Mouse (Mus musculus) CH12.LX (cell line): ENCODE measurements around the gene Btbd8. TPM values are rescaled to one million over a fixed set of nuclear protein-coding genes. Genes with fewer than 3 reads are reported as not detected.

Experiments
- DNase-seq: peaks from one replicate; pipeline ENCODE4 v3.0.0-alpha.2; 2013; ENCODE audit errors: extremely low read depth
- H3K27ac ChIP-seq: 2 replicates; pipeline ENCODE4 v1.5.1; 2012; ENCODE audit warnings: low read depth, mild to moderate bottlenecking, control low read depth, moderate library complexity; ENCODE audit not compliant: insufficient read depth
- H3K27me3 ChIP-seq: replicated peaks from 2 replicates; pipeline ENCODE3; 2012; ENCODE audit warnings: inconsistent platforms
- H3K36me3 ChIP-seq, 2 experiments: replicated peaks in 1 of 2; 2 replicates each; pipeline versions ENCODE3 to v1.6.1; 2012; ENCODE audit warnings: inconsistent platforms in 1 of 2, low read length in 1 of 2, mild to moderate bottlenecking in 1 of 2, mixed read lengths in 1 of 2, moderate library complexity in 1 of 2; ENCODE audit not compliant: control insufficient read depth in 1 of 2, insufficient read depth in 1 of 2
- H3K4me1 ChIP-seq, 2 experiments: 2 replicates each; pipeline ENCODE4 v1.6.1; 2012; ENCODE audit warnings: inconsistent platforms in 1 of 2, moderate library complexity in 1 of 2; ENCODE audit not compliant: insufficient read depth in 2 of 2, control insufficient read depth in 1 of 2
- H3K4me2 ChIP-seq: 2 replicates; pipeline ENCODE4 v1.6.1; 2012; ENCODE audit warnings: low read depth, mild to moderate bottlenecking, control low read depth; ENCODE audit not compliant: poor library complexity, insufficient read depth, severe bottlenecking
- H3K4me3 ChIP-seq, 3 experiments: fragments of 150-350 bp in 1 of 3; sonication (generic) in 1 of 3; replicated peaks in 1 of 3; 2 replicates each; pipeline versions ENCODE3 to v1.5.1; 2011 to 2012; ENCODE audit warnings: low read depth in 2 of 3, low read length in 2 of 3, mild to moderate bottlenecking in 2 of 3, moderate library complexity in 2 of 3, control low read depth in 1 of 3, improper control_type of control experiment in 1 of 3, inconsistent platforms in 1 of 3, mixed read lengths in 1 of 3; ENCODE audit not compliant: poor library complexity in 1 of 3
- H3K79me2 ChIP-seq: replicated peaks from 2 replicates; pipeline ENCODE4 v1.6.1; 2012; ENCODE audit warnings: mild to moderate bottlenecking, moderate library complexity; ENCODE audit not compliant: control insufficient read depth, poor library complexity, insufficient read depth, severe bottlenecking; ENCODE audit errors: extremely low read depth
- H3K9ac ChIP-seq: 2 replicates; pipeline ENCODE4 v1.6.1; 2012; ENCODE audit warnings: low read depth, mild to moderate bottlenecking, control low read depth, moderate library complexity; ENCODE audit not compliant: insufficient read depth
- H3K9me3 ChIP-seq: replicated peaks from 2 replicates; pipeline ENCODE3; 2012; ENCODE audit warnings: low read length, inconsistent platforms, mixed read lengths
- BHLHE40 ChIP-seq: IDR thresholded peaks from 2 replicates; pipeline ENCODE4 v1.6.1; 2011; ENCODE audit warnings: mild to moderate bottlenecking, low read depth, low read length, improper control_type of control experiment
- CHD2 ChIP-seq: IDR thresholded peaks from 2 replicates; pipeline ENCODE4 v1.6.1; 2011; ENCODE audit warnings: low read length, improper control_type of control experiment
- CTCF ChIP-seq, 2 experiments: IDR thresholded peaks in 1 of 2; conservative IDR thresholded peaks in 1 of 2; 2 replicates each; pipeline ENCODE4 v1.5.1; 2011 to 2012; ENCODE audit warnings: low read depth in 2 of 2, low read length in 2 of 2, improper control_type of control experiment in 1 of 2, inconsistent platforms in 1 of 2, mild to moderate bottlenecking in 1 of 2, moderate library complexity in 1 of 2
- E2F4 ChIP-seq: IDR thresholded peaks from 2 replicates; pipeline ENCODE4 v1.6.1; 2011; ENCODE audit warnings: low read depth, low read length, improper control_type of control experiment; ENCODE audit not compliant: insufficient replicate concordance
- ETS1 ChIP-seq: conservative IDR thresholded peaks from 2 replicates; pipeline ENCODE4 v1.6.1; 2012; ENCODE audit warnings: low read depth, mild to moderate bottlenecking, inconsistent platforms, low read length, improper control_type of control experiment, moderate library complexity
- IRF4 ChIP-seq: IDR thresholded peaks from 2 replicates; pipeline ENCODE4 v1.6.1; 2014; ENCODE audit warnings: low read depth, mild to moderate bottlenecking, inconsistent platforms, low read length, improper control_type of control experiment
- JUN ChIP-seq: IDR thresholded peaks from 2 replicates; pipeline ENCODE4 v1.6.1; 2011; ENCODE audit warnings: low read depth, mild to moderate bottlenecking, low read length, improper control_type of control experiment, moderate library complexity; ENCODE audit not compliant: insufficient read depth
- JUND ChIP-seq: conservative IDR thresholded peaks from 2 replicates; pipeline ENCODE4 v1.6.1; 2011; ENCODE audit warnings: low read depth, low read length, improper control_type of control experiment
- MXI1 ChIP-seq: IDR thresholded peaks from 2 replicates; pipeline ENCODE4 v1.6.1; 2011; ENCODE audit warnings: mild to moderate bottlenecking, low read depth, low read length, improper control_type of control experiment
- NRF1 ChIP-seq: IDR thresholded peaks from 2 replicates; pipeline ENCODE4 v1.6.1; 2014; ENCODE audit warnings: low read depth, mild to moderate bottlenecking, inconsistent platforms, low read length, improper control_type of control experiment, moderate library complexity
- PAX5 ChIP-seq: IDR thresholded peaks from 2 replicates; pipeline ENCODE4 v1.6.1; 2012; ENCODE audit warnings: low read length, inconsistent platforms, mixed read lengths
- POLR2A ChIP-seq: IDR thresholded peaks from 2 replicates; pipeline ENCODE4 v1.6.1; 2011; ENCODE audit warnings: low read depth, mild to moderate bottlenecking, improper control_type of control experiment, low read length
- POLR2AphosphoS2 ChIP-seq: IDR thresholded peaks from 2 replicates; pipeline ENCODE4 v1.6.1; 2011; ENCODE audit warnings: low read depth, low read length, improper control_type of control experiment
- SMC3 ChIP-seq: IDR thresholded peaks from 2 replicates; pipeline ENCODE4 v1.6.1; 2011; ENCODE audit warnings: low read depth, low read length, improper control_type of control experiment
- TCF12 ChIP-seq: IDR thresholded peaks from 2 replicates; pipeline ENCODE4 v1.6.1; 2014; ENCODE audit warnings: low read depth, mild to moderate bottlenecking, inconsistent platforms, low read length, improper control_type of control experiment
- UBTF ChIP-seq: IDR thresholded peaks from 2 replicates; pipeline ENCODE4 v1.6.1; 2012; ENCODE audit warnings: low read depth, mild to moderate bottlenecking, inconsistent platforms, low read length, improper control_type of control experiment, moderate library complexity
- ZNF384 ChIP-seq: IDR thresholded peaks from 2 replicates; pipeline ENCODE4 v1.6.1; 2012; ENCODE audit warnings: low read depth, low read length, improper control_type of control experiment, inconsistent platforms
- dilution Hi-C: fragments of 300-500 bp; cut with MboI; formaldehyde crosslinking; loops from 2 replicates; pipeline ENCODE4 v1.14.3; 2020; ENCODE audit warnings: low sequenced_read_pairs; ENCODE audit not compliant: extremely low pct_unique_long_range_greater_than_20kb, extremely low pct_ligation_motif_present
- in situ Hi-C: fragments of 300-500 bp; cut with MboI; formaldehyde crosslinking; loops from 3 replicates; pipeline ENCODE4 v1.14.3; 2019; ENCODE audit warnings: low sequenced_read_pairs, low pct_ligation_motif_present, low pct_unique_long_range_greater_than_20kb, mixed read lengths
- polyA plus RNA-seq: library from polyadenylated mRNA; unstranded; fragments of >175 nt; gene quantifications from 2 replicates; pipeline ENCODE4 v1.2.1, GENCODE M21; 2012; ENCODE audit warnings: low read depth; ENCODE audit not compliant: insufficient read length
- total RNA-seq, 2 experiments: library from RNA; depleted of rRNA; stranded (reverse); fragments of 300-350 nt in 1 of 2; fragments of >200 nt in 1 of 2; gene quantifications; 2 replicates each; pipeline ENCODE4 v1.2.3; 2012 to 2014

Btbd8 gene
- total and polyA plus RNA-seq, 3 experiments = 5.1 to 5.9 (median 5.2) TPM

DNA sequence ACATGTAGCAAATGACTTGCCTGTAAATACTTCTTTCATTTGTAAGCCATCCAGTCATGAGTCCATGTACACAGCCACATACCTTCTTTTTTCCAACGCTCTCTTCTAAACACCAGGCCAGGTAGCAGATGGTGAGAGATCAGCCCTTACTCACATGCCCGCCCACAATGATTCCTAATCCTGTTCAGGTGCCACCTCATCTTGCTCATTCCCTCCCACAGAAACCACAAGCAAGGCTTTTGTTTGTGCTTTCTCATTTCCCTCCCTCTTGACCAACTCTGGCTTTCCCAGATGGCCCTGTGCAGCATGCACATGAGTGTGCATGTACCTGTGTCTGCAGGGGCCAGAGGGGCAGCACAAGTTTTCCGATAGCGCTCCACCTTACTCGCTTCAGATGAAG is 12.5 kb downstream of the Btbd8 start:
- Histone ChIP-seq H3K36me3 (peaks cover 4 to 38% of the 10 kb centered on the region in 2 experiments), H3K9ac (no peak overlapping the region), H3K4me2 (no peak overlapping the region), H3K79me2 (no peaks in the 10 kb centered on the region), H3K27me3 (no peaks in the 10 kb centered on the region), H3K4me1 (peaks cover 8 to 9% of the 10 kb centered on the region in 2 experiments), H3K27ac (no peak overlapping the region), H3K4me3 (no peak overlapping the region), H3K9me3 (no peaks in the 10 kb centered on the region)
- no peak for TF ChIP-seq ETS1
- TF ChIP-seq CHD2 = no peak
- no peak for TF ChIP-seq PAX5
- no peak for TF ChIP-seq MXI1
- TF ChIP-seq CTCF (conservative IDR thresholded peaks at IDR 0.05 in 1 of 2, IDR thresholded peaks at IDR 0.05 in 1 of 2; ENCODE audit: low read depth in 2 of 2, low read length in 2 of 2) = no peak
- TF ChIP-seq POLR2AphosphoS2 = no peak
- TF ChIP-seq POLR2A = no peak
- no peak for TF ChIP-seq JUN
- TF ChIP-seq NRF1 = no peak
- no peak for TF ChIP-seq SMC3
- DNase-seq = no peak
- in situ Hi-C loops (no loop called here), dilution Hi-C loops (no loop called here)

DNA sequence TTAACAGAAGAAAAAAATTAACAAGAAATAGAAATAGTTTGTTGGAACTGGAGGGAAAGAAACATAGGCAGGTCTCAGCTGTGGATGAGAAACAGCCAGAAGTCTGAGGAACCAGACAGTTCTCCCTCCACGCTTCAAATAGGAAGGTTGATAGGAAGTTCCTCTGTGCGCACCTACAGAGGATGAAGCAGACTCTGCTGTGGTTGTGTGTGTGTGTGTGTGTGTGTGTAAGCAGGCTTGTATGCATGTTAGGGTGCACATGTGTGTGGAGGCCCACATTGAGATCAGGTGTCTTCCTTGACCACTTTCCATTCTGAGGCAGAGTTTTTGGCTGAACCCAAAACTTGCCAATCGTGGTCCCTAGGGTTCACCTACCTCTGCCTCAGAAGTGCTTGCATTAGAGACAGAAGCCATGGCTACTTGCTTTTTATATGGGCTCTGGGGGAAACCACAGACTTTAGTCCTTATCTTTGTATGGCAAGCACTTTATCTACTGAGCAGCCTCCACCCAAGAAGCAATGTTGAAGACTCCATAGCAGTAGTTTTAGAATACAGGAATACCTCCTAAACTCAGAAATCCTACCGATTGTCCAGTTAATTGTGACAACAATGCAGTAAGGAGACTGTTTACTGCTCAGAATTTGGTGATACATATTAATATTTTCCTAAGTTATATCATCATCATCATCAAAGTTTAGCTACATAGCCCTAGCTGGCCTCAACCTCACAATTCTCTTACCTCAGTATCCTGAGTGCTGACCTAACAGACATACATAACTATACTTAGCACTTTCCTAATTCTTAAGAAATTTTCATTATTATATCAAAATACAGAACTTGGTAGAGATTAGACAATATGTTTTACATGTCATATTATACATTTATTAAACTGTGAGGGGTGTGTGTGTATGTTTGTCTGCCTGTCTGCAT is 24.6 kb downstream of the Btbd8 start:
- Histone ChIP-seq H3K27me3 (no peaks in the 10 kb centered on the region), H3K9ac (no peak overlapping the region)
- DNase-seq = no peak

More for the DNA sequence above, 24.6 kb downstream of the Btbd8 start:
- Histone ChIP-seq H3K36me3 (peaks cover 2 to 14% of the 10 kb centered on the region in 2 experiments), H3K79me2 (no peaks in the 10 kb centered on the region), H3K4me3 (no peak overlapping the region), H3K9me3 (no peaks in the 10 kb centered on the region), H3K27ac (no peak overlapping the region), H3K4me1 (peaks cover 4 to 21% of the 10 kb centered on the region in 2 experiments; a peak in 2 of 4 replicates)
- in situ Hi-C loops (no loop called here), dilution Hi-C loops (no loop called here)
- TF ChIP-seq BHLHE40 = no peak
- no peak for TF ChIP-seq NRF1
- no peak for TF ChIP-seq UBTF
- TF ChIP-seq ZNF384 = no peak
- TF ChIP-seq IRF4 = no peak
- TF ChIP-seq POLR2AphosphoS2 = no peak
- TF ChIP-seq TCF12 = no peak
- TF ChIP-seq SMC3 = no peak
- no peak for TF ChIP-seq E2F4
- no peak for TF ChIP-seq JUND
- TF ChIP-seq ETS1 = no peak
- TF ChIP-seq, all 38 proteins: peak for 0
- H3K4me2 ChIP-seq = no peak overlapping the region
